Mouse (Mus musculus): ENCODE results near the gene Fut7.
A peak's percentile ranks its signal among the peaks of the same experiment; 100 is the strongest.

Fut7 gene

DNA sequence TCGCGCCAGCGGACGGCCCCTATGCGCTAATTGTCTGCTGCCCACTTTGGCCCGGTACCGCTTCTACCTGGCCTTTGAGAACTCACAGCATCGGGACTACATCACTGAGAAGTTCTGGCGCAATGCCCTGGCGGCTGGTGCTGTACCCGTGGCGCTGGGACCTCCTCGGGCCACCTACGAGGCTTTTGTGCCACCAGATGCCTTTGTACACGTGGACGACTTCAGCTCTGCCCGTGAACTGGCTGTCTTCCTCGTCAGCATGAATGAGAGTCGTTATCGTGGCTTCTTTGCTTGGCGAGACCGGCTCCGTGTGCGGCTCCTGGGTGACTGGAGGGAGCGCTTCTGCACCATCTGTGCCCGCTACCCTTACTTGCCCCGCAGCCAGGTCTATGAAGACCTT, 2.4 kb downstream of the Fut7 start:
- DNase-seq (ENCODE audit: low spot score) = no peak

DNA sequence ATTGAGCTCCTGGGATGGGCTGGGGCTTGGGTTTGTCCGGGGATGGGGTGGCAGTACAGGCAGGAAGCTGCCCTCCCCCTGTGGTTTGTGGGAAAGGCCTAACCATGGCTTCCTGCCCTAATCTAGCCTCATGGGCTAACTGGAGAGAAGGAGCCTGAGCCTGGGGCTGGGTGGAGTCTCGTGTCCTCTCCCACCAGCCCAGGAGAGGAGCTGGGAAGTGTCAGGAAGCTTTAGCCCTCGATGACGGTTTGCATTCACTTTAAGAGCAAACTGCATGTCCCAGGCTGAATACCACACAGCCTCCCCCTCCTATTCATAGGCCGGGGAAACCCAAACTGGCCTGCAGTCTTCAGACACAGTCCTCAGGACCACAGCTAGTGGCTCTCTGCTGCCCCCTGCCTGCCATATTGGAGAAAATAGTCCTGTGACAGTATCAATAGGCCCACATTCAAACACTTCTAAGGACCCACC, 3.7 kb downstream of the Fut7 start:
- peak; percentile 75 for DNase-seq (ENCODE audit: low spot score)

DNA sequence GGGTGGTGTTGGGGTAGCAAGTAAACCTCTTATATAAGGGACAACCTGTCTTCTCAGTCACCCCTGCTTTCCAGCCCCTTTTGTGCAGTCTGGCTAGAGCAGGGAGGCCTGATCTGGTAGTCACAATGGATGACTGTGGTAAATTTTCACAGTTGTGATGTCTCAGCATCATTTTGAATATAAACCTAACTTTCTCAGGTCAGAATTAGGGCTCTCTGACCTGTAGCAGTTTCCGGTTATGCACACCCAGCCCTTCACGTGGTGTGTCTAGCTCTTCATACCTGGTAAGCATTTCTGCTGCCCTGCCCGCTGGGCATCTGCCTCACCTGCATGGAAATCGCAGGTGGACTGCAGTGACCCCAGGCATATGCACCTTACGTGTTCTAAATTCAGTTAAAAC, 4.2 kb downstream of the Fut7 start:
- DNase-seq (ENCODE audit: low spot score) = no peak

DNA sequence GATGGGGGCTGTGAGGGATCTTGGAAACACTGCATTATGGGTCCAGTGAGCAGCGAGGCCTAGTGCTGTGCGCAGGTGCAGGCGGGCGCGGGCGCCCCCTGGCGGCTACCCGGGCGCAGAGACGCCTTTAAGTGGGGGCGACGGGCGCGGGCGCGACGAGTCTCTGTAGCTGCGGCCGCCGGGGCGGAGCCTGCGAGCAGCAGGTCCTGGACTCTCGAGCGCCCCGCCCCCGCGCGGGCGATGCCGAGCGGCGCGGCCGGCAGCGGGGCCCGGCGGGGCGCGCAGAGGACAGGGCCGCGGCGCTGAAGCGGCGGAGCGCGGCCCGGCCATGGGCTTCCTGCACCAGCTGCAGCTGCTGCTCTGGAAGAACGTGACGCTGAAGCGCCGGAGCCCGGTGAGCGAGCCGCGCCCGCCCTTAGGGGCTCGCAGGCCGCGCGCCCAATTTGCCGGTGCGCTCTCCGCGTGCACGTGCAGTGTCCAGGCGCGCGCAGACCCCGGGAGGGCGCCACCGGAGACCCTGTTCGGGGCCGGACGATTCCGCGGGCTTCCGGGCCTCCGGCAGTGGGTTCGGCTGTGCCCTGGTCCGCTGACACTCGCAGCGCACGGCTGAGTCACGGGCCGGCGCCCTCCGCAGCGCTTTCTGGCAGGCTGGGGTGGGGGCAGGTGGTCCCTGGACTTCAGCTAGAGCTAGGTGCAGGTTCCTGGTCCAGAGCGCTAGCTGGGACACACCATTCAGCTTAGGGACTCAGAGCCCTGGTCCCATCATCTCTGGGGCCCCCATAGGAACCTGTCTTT, 5.6 kb downstream of the Fut7 start, which contains the start of gene Abca2:
Gene Abca2 (plus strand): TSS at position 262 of the 795 bp plus-strand sequence.
- DNase-seq (ENCODE audit: low spot score) = peak; percentile 95

DNA sequence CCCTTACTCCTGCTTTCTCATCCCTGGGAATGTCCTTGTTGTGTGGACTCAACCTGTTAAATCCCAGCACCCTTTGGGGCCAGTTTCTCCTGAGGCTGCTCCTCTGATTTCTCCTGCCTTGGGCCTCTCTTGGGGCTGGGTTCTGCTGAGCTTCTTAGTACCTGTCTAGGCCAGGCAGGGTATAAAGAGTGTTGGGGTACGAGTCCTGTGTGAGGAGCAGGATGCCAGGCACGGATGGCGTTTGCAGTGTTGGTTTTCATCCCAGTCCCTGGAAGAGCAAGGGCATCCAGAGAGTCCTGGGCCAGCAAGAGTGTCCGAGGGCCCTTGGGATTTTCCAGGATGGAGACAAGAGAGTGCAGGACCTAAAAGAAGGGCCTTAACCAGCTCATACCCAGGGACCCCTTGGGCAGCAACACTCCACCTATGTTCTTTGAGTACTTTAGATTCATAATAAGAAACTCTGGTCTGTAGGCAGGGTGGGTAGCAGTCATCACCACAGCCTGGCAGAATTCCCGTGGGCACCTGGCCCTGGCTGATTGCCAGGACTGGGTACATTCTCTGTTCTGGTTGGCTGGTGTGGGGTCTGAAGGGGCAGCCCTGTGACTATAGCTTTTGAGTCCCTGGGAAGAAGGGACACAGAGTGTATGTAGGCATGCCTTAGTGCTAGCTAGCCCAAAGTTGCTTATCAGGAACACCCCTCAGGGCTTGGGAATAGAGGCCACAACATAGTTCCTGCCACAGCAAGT, 6.5 kb downstream of the Fut7 start:
- DNase-seq (ENCODE audit: low spot score) = no peak

DNA sequence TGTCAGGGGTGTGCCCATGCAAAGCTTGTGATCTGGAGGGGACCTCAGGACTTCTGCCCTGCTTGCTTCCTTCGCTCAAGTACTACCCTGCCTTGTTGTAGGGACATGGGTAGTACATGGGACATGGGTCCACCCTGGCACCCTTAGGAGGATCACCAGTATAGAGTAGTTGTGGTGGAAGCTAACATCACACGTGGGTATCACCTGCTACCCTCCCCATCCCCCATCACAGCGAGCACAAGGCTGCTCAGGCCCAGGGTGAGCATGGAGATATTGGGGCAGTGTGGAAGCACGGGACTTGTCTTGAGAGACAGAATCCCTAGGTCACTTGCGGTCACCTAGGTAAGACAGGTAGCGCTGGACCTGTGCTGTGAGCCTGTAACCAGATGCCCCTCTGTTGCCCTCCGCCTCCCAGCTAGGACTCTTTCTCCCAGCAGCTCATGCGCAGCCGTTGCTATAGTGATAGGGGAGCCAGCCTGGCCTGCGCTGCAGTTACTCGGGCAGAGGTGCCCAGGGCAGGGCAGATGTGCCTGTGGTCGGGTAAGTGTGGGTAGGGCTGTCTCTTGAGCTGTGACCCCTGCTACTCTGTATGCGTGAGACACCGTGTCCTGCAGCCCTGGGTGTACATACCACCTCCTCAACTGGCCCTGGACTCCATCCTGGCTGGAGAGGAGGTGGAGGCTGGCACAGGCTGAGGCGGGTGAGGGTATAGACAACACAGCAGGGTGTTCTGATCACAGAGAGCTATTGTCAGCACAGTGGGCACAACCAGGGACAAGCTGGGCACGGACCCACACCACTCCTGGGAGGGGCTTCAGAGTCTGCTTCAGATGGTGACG, 7.5 kb downstream of the Fut7 start:
- no peak for DNase-seq (ENCODE audit: low spot score)

DNA sequence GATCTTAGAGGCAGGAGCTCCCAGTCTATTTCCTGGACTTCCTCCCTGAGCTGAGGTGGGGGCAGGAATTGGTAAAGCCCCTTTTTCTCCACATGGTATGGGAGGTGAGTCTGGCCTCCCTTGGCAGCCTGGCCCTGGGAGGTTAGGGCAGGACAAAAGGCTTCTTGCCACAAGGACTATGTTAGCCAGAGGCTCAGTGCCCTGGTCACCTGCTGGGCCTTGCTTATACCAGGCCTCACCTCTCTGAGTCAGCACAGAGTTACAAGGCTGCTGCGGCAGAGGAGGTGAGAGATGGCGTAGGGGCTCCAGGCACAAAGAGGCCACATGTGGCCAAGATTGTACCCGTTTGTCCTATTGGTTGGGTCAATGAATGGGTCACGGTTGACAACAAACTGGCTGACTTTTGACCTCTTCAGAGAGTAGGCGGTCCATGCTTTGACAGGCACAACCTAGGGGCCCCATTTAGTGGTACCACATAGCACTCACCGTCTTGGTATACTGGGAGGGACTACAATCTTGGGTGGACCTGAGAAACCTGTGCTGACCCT, 8.3 kb downstream of the Fut7 start:
- DNase-seq (ENCODE audit: low spot score) = no peak

DNA sequence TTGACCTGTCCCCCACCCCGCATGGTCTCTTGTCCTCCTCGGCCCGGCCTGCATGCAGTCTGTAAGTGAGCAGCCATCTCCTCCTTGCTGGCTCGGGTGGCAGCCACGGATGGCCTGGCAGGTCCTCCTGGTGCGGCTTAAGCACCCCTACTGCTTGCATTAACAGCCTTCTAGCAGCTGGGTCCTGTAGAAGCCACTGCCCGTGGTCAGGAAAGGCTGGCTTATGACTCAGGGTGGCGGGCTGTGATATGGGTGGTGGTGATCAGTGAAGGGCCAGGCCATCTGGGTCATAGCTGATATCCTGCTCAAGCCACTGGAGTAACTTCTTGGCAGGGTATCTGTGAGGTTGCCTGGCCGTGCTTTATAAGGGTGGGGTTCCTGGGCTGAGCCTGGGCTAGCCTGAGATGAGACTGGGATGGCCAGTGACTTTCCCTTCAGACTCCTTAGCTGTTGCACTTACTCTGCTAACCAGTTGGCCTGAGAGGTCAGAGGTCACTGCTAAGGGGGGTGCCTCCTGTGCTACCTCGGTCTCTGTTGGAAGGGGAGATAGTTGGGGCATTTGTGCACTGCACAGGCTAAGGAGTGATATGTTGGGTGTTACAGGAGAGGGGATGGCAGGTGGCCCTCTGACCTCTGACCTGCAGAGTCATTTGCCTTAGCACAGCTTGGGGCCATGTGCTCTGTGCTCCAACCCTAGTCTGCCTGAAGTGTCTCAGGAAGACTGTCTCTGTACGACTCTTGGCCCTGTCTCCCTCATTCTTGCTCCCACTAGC, 9.4 kb downstream of the Fut7 start:
- no peak for DNase-seq (ENCODE audit: low spot score)

DNA sequence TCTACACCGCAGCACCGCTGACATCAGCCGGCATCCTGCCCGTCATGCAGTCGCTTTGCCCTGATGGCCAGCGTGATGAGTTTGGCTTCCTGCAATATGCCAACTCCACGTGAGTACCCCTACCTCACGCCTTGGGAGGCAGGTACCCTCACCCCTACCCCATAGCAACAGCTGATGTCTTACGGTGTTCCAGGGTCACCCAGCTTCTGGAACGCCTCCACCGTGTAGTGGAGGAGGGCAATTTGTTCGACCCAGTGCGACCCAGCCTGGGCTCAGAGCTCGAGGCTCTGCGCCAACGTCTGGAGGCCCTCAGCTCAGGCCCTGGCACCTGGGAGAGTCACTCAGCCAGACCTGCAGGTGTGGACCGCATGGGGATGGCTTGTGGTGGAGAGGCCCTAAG, 10.0 kb downstream of the Fut7 start:
- no peak for DNase-seq (ENCODE audit: low spot score)

DNA sequence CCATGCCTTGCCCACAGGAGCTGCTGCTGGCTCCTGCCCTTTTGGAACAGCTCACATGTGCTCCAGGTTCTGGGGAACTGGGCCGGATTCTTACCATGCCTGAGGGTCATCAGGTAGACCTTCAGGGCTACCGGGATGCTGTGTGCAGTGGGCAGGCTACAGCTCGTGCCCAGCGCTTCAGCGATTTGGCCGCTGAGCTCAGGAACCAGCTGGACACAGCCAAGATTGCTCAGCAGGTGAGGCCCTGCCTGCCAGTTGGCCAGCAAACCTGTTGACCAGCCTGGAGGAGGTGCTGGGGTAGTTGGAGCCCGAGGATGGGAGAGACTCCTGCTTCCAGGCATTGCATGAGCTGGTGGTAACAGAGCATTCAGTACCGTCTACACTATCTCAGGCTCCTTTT, 11.2 kb downstream of the Fut7 start:
- DNase-seq (ENCODE audit: low spot score) = no peak

DNA sequence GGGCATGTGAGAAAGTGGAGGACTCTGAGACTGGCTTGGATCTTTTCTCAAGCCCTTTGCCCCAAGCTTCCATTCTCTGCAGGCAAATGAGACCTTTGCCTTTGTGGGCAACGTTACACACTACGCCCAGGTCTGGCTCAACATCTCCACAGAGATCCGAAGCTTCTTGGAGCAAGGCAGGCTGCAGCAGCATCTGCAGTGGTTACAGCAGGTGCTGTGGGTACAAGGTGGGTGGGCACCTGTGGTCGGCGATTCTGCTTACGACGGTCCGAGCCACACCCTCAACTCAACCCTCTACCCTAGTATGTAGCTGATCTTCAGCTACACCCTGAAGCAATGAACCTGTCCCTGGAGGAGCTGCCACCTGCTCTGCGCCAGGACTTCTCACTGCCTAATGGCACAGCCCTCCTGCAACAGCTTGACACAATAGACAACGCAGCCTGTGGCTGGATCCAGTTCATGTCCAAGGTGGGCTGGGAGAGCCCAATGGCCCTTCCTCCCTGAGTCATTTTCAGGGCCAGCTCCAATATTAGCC, 13.3 kb downstream of the Fut7 start:
- no peak for DNase-seq (ENCODE audit: low spot score)

DNA sequence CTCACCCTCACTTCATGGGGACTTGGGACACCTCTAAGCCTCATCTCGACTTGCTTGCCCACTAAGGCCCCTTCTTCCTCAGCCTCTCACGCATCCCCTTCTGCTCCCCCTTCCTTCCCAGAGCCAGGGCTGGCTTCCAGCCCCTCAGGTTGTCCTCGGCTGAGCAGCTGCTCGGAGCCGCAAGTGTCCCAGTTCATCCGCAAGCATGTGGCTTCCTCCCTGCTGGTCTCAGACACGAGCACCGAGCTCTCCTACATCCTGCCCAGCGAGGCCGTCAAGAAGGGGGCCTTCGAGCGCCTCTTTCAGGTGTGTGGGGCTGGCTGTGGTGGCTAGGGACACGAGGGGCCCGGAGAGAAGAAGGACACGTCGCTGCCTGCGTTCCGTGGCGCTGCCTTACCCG, 18.0 kb downstream of the Fut7 start:
- DNase-seq (ENCODE audit: low spot score) = no peak

DNA sequence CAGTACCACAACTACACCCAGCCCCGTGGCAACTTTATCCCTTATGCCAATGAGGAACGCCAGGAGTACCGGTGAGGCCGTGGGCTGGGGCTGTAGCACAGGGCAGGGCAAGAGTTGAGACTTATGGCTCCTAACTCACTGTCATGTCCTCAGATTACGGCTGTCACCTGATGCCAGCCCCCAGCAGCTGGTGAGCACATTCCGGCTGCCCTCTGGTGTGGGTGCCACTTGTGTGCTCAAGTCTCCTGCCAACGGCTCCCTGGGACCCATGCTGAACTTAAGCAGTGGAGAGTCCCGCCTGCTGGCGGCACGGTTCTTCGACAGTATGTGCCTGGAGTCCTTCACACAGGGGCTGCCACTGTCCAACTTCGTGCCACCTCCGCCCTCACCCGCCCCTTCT, 19.6 kb downstream of the Fut7 start:
- DNase-seq (ENCODE audit: low spot score) = no peak

DNA sequence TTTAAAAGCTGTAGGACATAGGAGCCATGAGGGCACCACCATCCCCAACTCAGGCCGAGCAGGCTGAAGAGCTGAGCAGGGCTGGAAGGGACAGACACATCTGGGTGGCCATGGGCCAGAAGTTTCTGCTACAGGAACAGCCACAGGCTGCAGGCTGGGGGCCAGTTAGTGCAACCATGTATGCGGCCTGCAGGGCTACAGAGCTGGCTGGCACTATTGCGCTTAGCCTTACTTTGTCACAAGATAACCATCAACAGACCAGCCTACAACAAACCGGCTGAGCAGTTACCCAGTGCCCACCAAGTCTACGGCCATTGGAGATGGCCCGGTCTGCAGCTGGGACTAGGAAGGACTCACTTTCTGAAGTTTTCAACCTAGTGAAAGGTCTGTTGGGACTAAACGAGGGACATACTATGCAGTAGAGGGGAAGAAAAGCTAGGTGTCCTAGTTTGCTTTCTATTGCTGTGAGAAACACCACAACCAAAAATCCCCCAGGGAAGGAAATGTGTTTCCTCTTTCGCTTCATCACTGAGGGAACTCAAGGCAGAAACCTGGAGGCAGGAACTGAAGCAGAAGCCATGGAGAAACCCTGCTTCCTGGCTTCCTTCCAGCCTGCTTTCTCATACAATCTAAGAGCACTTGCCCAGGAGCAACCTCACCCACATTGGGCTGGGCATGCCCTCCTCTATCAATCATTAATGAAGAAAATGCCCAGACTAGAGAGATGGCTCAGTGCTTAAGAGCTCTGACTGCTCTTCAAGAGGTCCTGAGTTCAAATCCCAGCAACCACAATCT, 28.0 kb downstream of the Fut7 start:
- DNase-seq (ENCODE audit: low spot score) = no peak

DNA sequence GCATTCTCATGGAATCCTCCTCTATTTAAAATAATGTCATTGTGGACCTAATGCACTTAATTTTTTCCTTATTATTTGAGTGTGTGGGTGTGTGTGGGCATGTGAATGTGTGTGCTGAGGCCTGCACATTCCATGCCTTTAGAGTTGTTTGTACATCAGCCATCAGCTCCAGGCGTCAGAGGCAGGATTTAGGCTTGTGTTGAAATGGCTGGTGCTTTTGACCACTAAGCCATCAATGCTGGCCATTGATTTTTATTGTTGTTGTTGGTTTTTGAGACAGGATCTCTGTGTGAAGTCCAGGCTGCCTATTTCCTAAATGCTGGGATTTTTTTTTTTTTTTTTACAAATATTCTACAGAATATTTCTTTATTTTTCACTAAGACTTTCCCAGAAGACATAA, 29.9 kb downstream of the Fut7 start:
- no peak for DNase-seq (ENCODE audit: low spot score)

DNA sequence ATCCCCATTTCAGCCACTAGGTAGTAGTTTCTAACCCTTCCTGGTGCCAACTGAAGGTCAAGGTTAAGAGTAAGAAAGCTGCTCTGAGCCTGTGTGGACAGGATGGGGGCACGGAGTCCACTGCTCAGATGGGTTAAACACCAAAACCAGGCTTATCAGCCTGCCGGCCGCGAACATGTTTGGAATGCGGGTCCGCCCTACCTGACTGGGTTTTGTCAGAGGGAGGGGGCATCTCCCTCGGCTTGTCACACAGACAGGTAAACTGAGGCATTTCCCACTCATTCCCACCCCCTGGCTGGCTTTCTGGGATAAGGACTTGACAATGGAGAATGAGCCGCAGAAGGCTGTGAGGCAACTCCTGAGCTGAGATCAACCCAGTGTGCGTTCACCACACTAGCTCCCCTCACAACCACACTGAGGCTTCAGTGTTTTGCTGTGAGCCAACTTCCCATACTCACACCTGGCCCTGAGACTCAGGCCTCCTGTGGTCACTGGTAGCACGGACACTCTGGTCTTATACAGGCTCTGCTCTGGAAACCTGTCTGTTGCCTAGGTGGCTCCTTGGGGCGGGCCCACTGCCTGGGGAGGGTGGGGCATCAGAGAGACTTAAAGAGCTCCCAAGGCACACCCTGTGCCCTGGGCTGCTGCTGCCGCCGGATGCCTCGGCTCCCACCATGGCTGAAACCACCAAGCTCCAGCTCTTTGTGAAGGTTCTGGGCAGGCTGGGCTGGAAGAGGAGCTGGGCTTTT, 33.3 kb downstream of the Fut7 start, which contains the start of gene Clic3:
Gene Clic3 (plus strand): TSS at position 634 of the 749 bp plus-strand sequence.
- DNase-seq (ENCODE audit: low spot score) = peak; percentile 29

DNA sequence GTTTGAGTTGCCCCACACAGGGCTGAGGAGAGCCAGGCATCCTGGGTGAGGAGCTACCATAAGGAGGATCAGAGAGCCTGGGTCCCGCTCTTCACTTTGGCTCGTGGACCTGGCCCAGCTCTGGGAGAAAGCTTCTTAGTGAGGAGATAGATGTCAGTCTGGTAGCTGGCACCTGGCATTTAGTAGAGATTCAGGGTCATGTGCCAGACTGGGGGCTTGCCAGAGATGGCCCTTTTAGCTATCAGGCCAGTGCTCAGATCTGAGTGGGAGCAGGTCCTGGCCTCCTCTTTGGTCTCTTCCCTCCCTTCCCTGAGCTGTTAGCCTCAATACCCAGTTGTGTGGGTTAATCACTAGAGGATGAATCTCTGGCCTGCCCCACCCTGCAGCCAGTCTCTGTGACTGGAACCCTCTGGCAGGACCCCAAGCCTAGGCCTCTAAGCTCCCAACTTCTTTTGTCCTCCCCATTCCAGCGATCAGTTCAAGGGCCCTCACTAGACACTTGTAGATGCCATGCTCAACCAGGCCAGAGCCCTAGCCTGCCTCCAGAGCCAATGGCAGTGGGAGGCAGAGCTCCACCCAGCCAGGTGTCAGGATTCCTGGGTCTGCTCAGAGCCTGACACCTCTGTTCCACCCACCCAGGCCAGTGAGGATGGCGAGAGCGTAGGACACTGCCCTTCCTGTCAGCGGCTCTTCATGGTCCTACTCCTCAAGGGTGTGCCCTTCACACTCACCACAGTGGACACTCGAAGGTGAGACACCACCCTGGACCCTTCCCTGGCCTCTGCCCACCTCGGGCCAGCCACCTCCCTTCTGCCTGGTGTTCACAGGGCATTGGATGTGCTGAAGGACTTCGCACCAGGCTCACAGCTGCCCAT, 34.2 kb downstream of the Fut7 start:
- DNase-seq (ENCODE audit: low spot score) = no peak

DNA sequence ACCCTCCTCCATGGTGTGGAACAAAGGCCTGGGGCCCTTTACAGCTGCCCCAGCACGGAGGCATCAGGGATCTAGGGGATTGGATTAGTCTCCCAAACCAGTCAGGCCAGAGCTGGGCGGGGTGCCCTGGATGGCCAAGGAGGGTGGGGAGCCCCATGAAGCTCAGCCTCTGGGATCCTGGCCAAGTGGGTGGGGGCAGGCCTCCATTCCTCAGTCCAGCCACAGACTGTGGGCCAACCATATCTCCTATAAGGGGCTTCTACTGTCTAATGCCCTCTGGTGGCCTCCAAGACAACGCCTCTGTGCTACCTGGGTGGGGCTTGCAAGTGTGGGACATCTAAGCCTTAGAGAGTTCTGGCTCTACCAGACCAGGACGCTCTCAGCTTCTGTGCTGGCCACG, 35.8 kb downstream of the Fut7 start:
- peak; percentile 69 for DNase-seq (ENCODE audit: low spot score)
